Mouse (Mus musculus) midbrain, embryonic 12.5 days (tissue): ENCODE data around the gene Il13ra1. TPM values are rescaled to one million over a fixed set of nuclear protein-coding genes. Genes with fewer than 3 reads are reported as not detected.

Source experiments
- ATAC-seq: fragments of 200-750 bp; cut with Nextera tagmentation; 2 replicates; pipeline ENCODE4 v1.8.0; 2017; ENCODE audit warnings: low read depth, moderate TSS enrichment, moderate library complexity; ENCODE audit not compliant: low FRiP score
- H3K27ac ChIP-seq: fragments of 300-500 bp; sonication (generic); replicated peaks from 2 replicates; pipeline ENCODE4 v1.5.1; 2016; ENCODE audit warnings: mild to moderate bottlenecking
- H3K27me3 ChIP-seq: fragments of 300-500 bp; sonication (generic); 2 replicates; pipeline ENCODE4 v1.6.1; 2016; ENCODE audit warnings: mild to moderate bottlenecking
- H3K36me3 ChIP-seq: fragments of 300-500 bp; sonication (generic); 2 replicates; pipeline ENCODE4 v1.6.1; 2016
- H3K4me1 ChIP-seq: fragments of 300-500 bp; sonication (generic); 2 replicates; pipeline ENCODE4 v1.6.1; 2016
- H3K4me2 ChIP-seq: fragments of 300-500 bp; sonication (generic); replicated peaks from 2 replicates; pipeline ENCODE4 v1.6.1; 2016; ENCODE audit warnings: mild to moderate bottlenecking, moderate library complexity
- H3K4me3 ChIP-seq: fragments of 300-500 bp; sonication (generic); 2 replicates; pipeline ENCODE4 v1.5.1; 2016; ENCODE audit warnings: mild to moderate bottlenecking
- H3K9ac ChIP-seq: fragments of 300-500 bp; sonication (generic); replicated peaks from 2 replicates; pipeline ENCODE4 v1.6.1; 2016; ENCODE audit warnings: mild to moderate bottlenecking, moderate library complexity
- H3K9me3 ChIP-seq: fragments of 300-500 bp; sonication (generic); 2 replicates; pipeline ENCODE4 v1.6.1; 2016; ENCODE audit warnings: mild to moderate bottlenecking
- WGBS: fragments of 180-500 bp; shearing (Covaris S2); methylation state at CpG from one replicate; pipeline ENCODE4 v1.1.7; 2016; 5-methylcytosine and 5-hydroxymethylcytosine counted together
- polyA plus RNA-seq: library from polyadenylated mRNA; unstranded; fragments of >200 nt; fragmentation: Nextera tagmentation; extraction: Ambion mirVana; gene quantifications from 2 replicates; pipeline ENCODE4 v1.2.1, GENCODE M21; 2016

Gene Il13ra1
- polyA plus RNA-seq, 1 experiment from 2014 or later = 6.1 TPM

- WGBS = 89% methylated on average over 3 of the region's 3 CpGs
- H3K36me3 ChIP-seq = no peaks in the 10 kb centered on the region
These were observed 99.3 kb downstream of the Il13ra1 start for GRCm38 (mm10) chrX:36211216-36211615.

More at GRCm38 (mm10) chrX:36211216-36211615, 99.3 kb downstream of the Il13ra1 start:
- no peak overlapping the region for H3K4me3 ChIP-seq
- H3K27me3 ChIP-seq = no peaks in the 10 kb centered on the region
- no peak overlapping the region for H3K9ac ChIP-seq
- H3K4me2 ChIP-seq = no peak overlapping the region
- no peaks in the 10 kb centered on the region for H3K4me1 ChIP-seq
- ATAC-seq = no peak
- no peaks in the 10 kb centered on the region for H3K9me3 ChIP-seq
- no peak overlapping the region for H3K27ac ChIP-seq

Other genes starting within 250 kb of the Il13ra1 start
- 23.4 and 26.6 TPM in 2 replicates for gene Dock11, start 223.3 kb upstream of the Il13ra1 start, polyA plus RNA-seq
- gene Zcchc12, start 83.8 kb downstream of the Il13ra1 start, polyA plus RNA-seq = 84.1 and 84.6 TPM in 2 replicates
- gene Lonrf3, start 216.2 kb downstream of the Il13ra1 start, polyA plus RNA-seq = 1.3 and 2.0 TPM in 2 replicates